Mouse (Mus musculus) erythroblast, adult 5-6 weeks (primary cell): ENCODE results near the gene Gsc. TPM values are rescaled to one million over a fixed set of nuclear protein-coding genes. Genes with fewer than 3 reads are reported as not detected.

Experiments
- ATAC-seq: replicated peaks from 2 replicates; pipeline ENCODE4 v1.8.0; 2016; ENCODE audit warnings: moderate number of reproducible peaks, mild to moderate bottlenecking, moderate TSS enrichment, inconsistent platforms; ENCODE audit not compliant: poor library complexity, low FRiP score, severe bottlenecking
- total RNA-seq, 2 experiments: library from RNA; stranded (forward) in 1 of 2; stranded (reverse) in 1 of 2; fragments of 150-400 nt in 1 of 2; fragments of 200-764, 138-1000 nt in 1 of 2; gene quantifications; 2 replicates each; pipeline versions ENCODE4 v1.2.3 to v1.2.4; 2015 to 2017; ENCODE audit warnings: low replicate concordance in 2 of 2

Gsc gene
- total RNA-seq (2015; ENCODE audit: low replicate concordance): not detected in 2 replicates
- not detected in 2 replicates for total RNA-seq (2017; ENCODE audit: low replicate concordance)

GRCm38 (mm10) chr12:104472601-104473424 lies at the start of gene Gsc:
Gsc (minus strand) TSS chr12:104473330.
- no peak for ATAC-seq

- no peak for ATAC-seq
Observed at GRCm38 (mm10) chr12:104519721-104520120, 46.6 kb upstream of the Gsc start.

GRCm38 (mm10) chr12:104507911-104508310 lies 34.8 kb upstream of the Gsc start:
- ATAC-seq: no peak

- ATAC-seq: no peak
Observed at GRCm38 (mm10) chr12:104492009-104492408, 18.9 kb upstream of the Gsc start.

DNA sequence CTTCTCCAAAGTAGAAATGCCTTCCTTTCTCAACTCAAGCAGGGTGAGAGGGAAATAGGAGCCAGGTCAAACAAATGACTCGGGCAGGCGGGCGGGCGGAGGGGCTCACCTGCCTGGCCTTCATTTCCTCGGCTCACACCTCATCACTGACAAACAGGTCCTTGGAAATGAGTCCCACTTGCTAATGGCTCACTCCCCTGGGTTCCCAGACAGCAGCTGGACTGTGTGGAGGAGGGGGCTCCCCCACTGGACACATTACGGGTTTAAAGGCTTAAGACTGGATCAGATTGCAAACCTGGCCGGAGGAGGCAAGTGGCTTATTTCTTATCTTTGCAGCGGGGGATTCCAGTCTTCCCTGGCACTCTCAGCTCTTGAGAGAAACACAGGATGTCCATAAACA lies 13.1 kb upstream of the Gsc start:
- no peak for ATAC-seq

GRCm38 (mm10) chr12:104485161-104485560 lies 12.0 kb upstream of the Gsc start:
- no peak for ATAC-seq

DNA sequence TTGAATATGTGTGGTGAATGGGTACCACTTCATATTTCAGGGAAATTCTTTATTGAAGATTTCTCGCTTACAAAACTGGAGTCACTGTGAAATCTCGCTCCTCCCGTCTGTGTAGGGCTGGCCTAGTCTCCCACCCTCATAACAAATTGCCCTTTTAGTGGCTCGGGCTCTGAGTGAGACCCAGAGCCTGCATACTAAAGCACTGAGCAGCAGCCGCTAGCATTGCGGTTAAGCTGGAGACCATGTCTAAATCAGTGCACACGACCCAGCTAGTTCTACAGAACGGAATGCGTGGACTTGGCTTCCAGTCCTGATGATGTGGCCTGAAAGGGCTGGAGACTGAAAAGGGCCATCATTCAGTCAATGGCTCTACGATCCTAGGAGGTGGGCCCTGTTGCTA lies 7.9 kb upstream of the Gsc start:
- ATAC-seq: no peak

DNA sequence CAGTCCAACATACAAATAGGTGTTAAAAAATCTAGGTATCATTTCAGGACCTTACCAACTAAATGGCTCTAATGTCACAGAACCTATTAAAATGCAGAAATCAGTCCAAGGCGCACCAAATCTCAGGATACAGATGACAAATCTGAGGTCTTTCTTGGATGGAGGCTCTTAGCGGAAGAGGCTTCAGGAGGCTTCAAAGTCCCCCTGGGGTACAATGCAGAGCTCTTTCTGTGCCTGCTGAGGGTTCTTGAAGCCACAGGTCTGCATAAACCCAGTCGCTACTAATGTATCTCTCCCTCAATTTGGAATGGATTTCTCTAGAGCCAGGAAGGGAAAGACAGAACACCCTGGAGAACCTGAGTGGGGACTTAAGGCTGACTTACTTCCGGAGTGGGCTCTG lies 5.1 kb upstream of the Gsc start:
- ATAC-seq: no peak

DNA sequence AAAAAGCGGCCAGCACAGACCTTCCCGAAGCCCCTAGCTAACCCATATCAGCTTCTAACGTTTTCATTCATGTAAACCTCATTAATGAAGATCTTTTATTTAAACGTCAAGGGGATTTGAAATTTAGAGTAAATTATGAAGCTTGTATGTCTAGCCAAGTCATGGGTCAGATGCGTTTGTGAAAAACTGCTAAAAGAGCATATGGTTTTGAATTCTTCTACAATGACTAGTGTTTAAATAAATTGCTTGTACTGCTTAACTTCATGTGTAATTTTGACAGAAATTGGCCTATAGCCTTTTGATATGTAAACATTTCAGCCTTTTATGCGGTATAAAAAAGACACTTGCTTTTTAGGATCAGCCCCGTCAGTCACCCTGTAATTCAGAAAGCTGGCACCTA lies 4.4 kb upstream of the Gsc start:
- ATAC-seq: no peak

DNA sequence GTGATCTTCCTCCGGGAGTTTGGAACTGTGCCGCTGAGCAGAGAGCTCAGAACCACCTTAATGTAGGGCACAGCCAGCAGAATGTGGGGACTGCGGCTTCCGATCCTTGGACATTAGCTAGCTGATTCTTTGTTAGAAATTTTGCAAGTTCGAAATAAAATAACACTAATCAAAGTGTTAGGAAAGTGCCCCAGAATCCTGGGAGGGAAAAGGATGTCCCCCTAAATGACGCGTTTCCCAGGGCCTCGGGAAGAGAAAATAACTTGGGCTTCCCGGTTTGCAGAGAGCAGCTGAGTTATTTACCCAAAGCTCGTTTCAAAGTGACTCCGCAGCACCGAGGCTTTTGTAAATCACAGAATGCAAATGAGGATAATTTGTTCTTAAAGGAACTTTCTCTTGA lies 3.9 kb upstream of the Gsc start:
- ATAC-seq: no peak

DNA sequence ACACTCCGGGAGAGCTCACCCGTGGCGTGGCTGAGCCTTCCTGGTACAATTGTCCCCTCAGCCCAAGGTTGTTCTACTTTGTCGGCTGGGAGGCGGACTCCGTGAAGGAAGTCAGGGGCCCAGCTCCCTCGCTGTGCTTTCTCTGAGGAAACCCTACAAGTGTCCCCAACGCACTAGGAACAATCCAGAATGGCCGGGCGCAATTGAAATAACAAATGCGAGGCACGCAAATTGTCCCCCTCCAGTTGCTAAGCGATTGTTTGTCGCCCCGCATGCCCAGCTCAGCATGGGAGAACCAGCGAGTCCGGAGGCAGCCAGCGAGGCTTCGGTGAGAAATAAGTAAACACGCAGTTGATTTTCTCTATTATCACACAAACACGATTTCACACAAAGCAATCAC lies 2.8 kb upstream of the Gsc start:
- no peak for ATAC-seq

DNA sequence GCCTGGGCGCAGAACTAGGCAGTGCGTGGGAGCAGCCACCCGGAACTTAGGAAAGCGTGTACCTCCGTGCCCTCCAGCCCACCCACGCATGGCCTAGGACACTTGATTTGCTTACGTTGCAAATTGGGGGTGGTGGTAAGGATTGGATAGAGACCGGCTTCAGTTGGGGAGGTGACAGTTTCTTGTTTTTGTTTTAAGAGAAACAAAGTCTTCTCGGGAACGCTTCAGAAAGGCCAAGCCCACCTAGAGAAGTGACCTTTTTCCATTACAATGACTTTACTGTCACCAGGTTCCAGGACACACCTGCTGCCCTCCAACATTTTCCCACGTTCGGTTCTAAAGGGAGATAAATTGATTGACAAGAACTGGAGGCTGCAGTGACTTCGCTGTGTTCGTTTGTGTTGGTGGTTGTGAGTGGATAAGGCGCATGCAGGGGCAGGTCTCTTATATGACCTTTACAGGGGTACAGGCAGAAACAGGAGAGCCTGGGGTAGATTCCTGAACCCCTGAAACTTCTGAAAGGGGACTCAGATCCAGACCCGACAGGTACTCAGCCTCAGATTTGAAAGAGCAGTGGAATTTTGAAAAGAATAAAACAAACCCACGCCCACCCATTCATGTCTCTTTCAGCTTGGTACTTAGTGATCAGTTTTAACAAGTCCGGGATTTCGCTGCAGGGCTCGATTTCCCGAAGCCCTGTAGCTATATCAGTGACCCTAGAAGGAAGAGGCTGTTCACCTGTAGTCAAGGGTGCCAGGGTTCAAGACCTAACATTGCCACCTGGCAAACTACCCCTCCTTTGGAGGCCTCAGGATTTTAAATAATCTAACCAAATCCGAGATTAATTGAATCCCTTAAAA lies 2.0 kb upstream of the Gsc start:
- no peak for ATAC-seq

DNA sequence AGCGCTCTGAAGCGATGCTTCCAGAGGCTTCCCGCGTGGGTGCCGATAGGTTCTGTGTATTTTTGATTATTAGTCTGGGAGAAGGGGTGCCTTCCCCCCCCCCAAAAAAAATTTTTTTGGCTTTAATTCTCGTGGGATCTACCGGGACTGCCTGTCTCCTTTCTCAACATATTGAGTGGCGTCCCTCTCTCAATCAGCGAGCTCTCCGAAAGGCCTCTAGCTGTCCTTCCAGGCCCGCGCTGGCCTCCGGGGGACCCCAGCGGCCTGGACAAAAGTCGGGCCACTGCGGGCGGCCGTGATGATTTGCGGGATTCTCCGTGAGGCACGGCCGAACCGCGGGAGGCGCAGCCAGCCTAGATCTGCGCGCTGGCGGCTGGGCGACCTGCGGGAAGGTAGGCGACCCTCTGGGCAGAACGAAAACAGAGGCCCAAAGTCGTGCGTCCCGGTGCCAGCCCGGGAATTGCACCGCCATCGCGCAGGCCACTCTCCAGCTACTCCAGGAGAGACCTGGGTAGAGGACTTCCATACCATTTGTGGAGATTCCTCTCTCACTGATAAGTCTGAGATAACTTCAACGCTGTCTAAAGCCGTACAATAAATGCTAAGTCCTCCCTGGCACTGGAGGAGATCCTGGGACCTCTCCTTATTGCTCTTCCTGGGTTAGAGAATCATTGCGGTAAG lies 1.2 kb upstream of the Gsc start:
- no peak for ATAC-seq

DNA sequence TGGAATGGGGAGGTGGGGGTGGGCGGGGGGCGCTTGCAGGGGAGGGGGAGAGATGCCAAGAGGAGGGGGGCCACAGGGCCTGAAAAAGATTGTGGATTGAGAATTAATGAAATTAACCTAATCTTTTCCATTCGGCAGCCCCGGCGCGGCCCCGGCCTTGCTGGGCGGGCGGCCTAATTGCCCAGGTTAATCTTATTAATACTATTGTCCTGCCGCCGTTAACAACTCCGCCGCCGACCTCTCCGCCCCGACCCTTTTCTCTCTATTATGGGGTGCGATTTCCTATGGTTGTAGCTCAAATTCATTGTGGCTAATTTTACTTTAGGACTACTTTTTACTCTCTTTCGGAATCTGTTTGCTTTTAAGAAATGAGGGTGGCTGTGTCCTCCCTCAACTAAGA lies 362 bp upstream of the Gsc start:
- ATAC-seq: no peak

GRCm38 (mm10) chr12:104472218-104472525 lies 958 bp downstream of the Gsc start:
- no peak for ATAC-seq

GRCm38 (mm10) chr12:104471351-104472217 lies 1.5 kb downstream of the Gsc start:
- ATAC-seq: no peak

DNA sequence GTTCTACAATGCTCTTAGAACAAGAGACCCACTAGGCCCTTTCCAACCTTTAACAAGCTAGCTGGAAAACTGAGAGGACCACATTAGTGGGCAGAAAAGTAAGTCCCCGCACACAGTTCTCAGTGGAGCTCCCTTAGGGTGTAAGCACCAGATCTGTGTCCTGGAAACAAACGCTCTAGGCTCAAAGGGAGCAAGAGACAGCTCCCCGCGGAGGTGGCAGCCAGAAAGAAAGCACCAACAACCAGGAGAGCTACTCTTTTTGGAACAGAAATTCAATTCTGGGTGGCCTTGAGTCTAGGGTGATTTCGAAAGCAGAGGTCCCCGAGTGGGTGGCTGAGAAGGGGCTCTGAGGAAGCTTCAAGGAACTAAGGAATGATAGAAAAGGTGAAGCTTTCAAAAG lies 2.5 kb downstream of the Gsc start:
- no peak for ATAC-seq

GRCm38 (mm10) chr12:104468783-104469182 lies 4.3 kb downstream of the Gsc start:
- no peak for ATAC-seq

DNA sequence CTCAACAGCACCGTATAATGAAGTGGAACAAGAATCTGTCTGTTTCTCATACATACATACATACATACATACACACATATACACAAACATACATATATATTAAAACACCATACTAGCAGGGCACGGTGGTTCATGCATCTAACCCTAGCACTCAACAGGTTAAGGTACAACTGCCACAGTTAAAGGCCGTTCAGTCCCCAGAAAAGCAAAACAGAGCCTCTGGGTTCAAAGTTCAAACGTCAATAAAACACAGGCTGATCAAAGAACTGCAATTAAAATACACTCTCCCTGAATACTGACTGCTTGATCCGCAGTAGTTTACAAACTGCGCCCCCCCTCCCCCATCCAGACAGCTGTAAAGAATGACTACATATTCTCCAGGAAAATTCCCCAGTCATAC lies 5.8 kb downstream of the Gsc start:
- no peak for ATAC-seq

DNA sequence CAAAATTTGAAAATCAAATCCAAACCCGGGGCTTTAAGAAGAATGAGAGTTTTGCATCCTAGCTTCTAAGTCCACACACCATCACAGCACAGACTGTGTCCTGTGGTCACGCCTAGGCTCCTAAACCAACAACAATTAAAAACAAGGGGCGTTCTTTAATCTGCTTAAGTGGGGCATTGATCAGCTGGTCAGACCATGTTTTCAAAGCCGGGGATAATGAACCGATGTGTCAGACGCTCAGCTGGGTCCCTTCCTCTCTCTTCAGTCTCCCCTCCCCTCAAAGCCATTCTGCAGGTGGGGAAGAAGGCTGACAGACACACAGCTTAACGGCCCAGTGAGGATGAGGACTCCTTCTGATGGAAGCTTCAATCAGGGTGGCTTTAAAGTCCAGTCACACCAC lies 6.2 kb downstream of the Gsc start:
- no peak for ATAC-seq
